Mouse (Mus musculus): ENCODE data around the gene Kirrel3. TPM values are rescaled to one million over a fixed set of nuclear protein-coding genes. Genes with fewer than 3 reads are reported as not detected.
A peak's percentile ranks its signal among the peaks of the same experiment; 100 is the strongest.

Gene Kirrel3
- total and polyA plus RNA-seq, 2 experiments from 2014 or later = 0.29 to 0.42 TPM

DNA sequence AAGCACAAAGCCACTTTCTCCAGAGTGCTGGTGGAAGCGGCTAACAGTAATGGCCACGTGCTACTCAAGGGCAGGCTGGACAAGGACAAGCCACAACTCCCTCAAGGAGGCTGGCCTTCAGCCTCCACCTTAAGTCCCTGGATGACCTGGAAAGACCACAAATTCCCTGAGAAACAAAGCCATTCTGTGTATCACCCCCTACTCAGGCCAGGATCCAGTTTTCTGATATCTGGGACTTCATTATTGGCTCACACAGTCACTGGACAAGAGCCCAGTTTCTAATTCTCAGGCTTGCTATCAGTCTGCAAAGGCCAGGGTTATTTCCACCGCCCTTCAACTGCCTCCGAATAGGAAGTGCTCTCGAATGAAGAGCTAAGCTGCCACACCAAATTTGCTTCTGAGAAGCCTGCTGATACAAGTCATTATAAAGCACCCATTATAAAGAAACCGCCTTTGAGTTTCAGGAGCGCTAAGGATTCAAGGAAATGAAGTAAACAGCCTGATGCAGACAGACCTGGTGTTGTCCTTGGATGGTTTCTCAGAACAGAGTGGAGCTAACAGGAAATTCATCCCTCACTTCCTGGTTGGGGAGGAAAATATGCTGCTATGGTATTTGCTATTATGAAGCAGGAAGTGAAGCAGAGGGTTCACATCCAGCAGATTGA, 553.4 kb downstream of the Kirrel3 start:
- H3K27me3 ChIP-seq (ENCODE audit: control insufficient read depth, insufficient read depth, low read length) = no peaks in the 10 kb centered on the region
- H3K27ac ChIP-seq (ENCODE audit: low read depth) = peak overlapping the region; percentile 83
- no peaks in the 10 kb centered on the region for H3K36me3 ChIP-seq (replicated peaks; ENCODE audit: control insufficient read depth, insufficient read depth, low read length)
- peaks cover 54% of the 10 kb centered on the region for H3K4me1 ChIP-seq (ENCODE audit: control insufficient read depth, insufficient read depth)
- DNase-seq (ENCODE audit: low spot score) (peak; percentile 90), ATAC-seq (ENCODE audit: insufficient read depth, low read depth) (peak; percentile 84)
- TF ChIP-seq EP300 (IDR thresholded peaks at IDR 0.05; ENCODE audit: low read depth) = peak; percentile 95; the same call in 1 of the 2 replicates
- TF ChIP-seq CTCF (IDR thresholded peaks at IDR 0.05; ENCODE audit: low read depth) = no peak
- H3K9me3 ChIP-seq (replicated peaks; ENCODE audit: control insufficient read depth, low read length) = no peaks in the 10 kb centered on the region
- no peak overlapping the region for H3K9ac ChIP-seq (replicated peaks; ENCODE audit: low read depth, low read length)
- no peak overlapping the region for H3K4me2 ChIP-seq (ENCODE audit: low read depth, low read length)
- WGBS = 11% methylated on average over 7 of the region's 7 CpGs
- H3K4me3 ChIP-seq (ENCODE audit: low read depth, low read length) = no peak overlapping the region

DNA sequence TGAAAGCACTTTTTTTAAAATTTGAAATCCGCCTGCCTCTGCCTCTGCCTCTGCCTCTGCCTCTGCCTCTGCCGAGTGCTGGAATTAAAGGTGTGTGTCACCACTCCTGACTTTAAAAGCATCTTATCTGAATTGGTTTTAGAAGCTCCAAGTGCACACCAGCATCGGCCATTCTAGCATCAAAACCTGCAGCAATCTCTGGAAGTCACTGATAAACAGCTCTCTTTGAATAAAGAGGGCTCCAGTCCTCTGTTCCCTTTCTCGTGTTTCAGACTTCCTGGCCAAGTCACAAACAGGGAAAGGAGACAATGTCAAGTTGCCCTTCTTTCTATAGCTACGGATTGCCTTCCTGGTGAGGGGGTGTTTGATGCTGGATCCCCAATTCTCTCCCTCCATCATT, 554.2 kb downstream of the Kirrel3 start:
- DNase-seq (ENCODE audit: low spot score) (no peak), ATAC-seq (ENCODE audit: insufficient read depth, low read depth) (no peak)
- Histone ChIP-seq H3K4me2 (ENCODE audit: low read depth, low read length) (no peak overlapping the region), H3K4me3 (ENCODE audit: low read depth, low read length) (no peak overlapping the region), H3K36me3 (replicated peaks; ENCODE audit: control insufficient read depth, insufficient read depth, low read length) (no peaks in the 10 kb centered on the region), H3K27me3 (ENCODE audit: control insufficient read depth, insufficient read depth, low read length) (no peaks in the 10 kb centered on the region), H3K9me3 (replicated peaks; ENCODE audit: control insufficient read depth, low read length) (no peaks in the 10 kb centered on the region), H3K4me1 (ENCODE audit: control insufficient read depth, insufficient read depth) (peaks cover 58% of the 10 kb centered on the region), H3K27ac (ENCODE audit: low read depth) (peak overlapping the region; percentile 83), H3K9ac (replicated peaks; ENCODE audit: low read depth, low read length) (no peak overlapping the region)
- 26% methylated on average over 5 of the region's 5 CpGs for WGBS
- TF ChIP-seq EP300 (IDR thresholded peaks at IDR 0.05; ENCODE audit: low read depth) (no peak), CTCF (IDR thresholded peaks at IDR 0.05; ENCODE audit: low read depth) (no peak)

DNA sequence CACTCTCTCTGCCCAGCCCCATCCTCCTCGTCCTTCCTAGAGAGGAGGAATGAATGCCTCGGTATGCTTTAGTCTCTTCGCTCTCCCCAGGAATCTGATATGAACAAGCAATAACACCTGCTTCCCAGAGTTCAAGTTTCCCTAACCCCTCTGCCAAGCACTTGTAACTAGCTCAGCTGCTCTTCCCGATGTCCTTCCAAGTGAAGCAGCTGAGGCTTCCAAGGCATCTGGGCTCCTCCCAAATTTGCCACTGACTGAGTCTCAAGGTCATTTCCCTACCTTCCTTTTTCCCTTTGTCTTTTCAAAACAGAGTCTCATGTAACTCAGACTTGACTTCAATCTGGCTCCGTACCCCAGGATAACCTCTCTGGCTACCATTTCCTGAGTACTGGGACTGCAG, 555.8 kb downstream of the Kirrel3 start:
- Histone ChIP-seq H3K27me3 (ENCODE audit: control insufficient read depth, insufficient read depth, low read length) (no peaks in the 10 kb centered on the region), H3K4me1 (ENCODE audit: control insufficient read depth, insufficient read depth) (peaks cover 70% of the 10 kb centered on the region), H3K9ac (replicated peaks; ENCODE audit: low read depth, low read length) (no peak overlapping the region), H3K4me2 (ENCODE audit: low read depth, low read length) (no peak overlapping the region), H3K27ac (ENCODE audit: low read depth) (no peak overlapping the region), H3K9me3 (replicated peaks; ENCODE audit: control insufficient read depth, low read length) (no peaks in the 10 kb centered on the region), H3K36me3 (replicated peaks; ENCODE audit: control insufficient read depth, insufficient read depth, low read length) (no peaks in the 10 kb centered on the region), H3K4me3 (ENCODE audit: low read depth, low read length) (no peak overlapping the region)
- no peak for DNase-seq (ENCODE audit: low spot score)
- TF ChIP-seq EP300 (IDR thresholded peaks at IDR 0.05; ENCODE audit: low read depth) (no peak), CTCF (IDR thresholded peaks at IDR 0.05; ENCODE audit: low read depth) (no peak)
- WGBS = 52% methylated on average over 5 of the region's 5 CpGs
- no peak for ATAC-seq (ENCODE audit: insufficient read depth, low read depth)

DNA sequence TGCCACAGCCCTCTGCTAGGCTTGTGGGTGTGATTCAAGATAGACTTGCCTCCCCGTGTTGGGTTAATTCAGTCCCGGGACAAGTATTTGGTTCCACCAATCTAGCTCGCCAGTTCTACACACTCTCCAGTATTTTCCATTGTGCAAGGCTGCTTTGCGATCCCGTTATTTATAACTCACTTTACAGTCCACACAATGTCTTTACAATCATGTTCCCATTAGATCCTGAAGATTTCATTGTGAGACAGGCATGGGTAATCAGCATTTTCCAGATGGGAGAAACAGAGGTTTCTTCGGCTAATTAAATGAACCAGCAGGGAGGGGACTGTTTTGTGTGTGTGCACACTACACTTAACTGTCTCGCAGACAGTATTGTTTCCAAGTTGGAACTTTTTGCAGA, 557.9 kb downstream of the Kirrel3 start:
- DNase-seq (ENCODE audit: low spot score) (peak; percentile 46), ATAC-seq (ENCODE audit: insufficient read depth, low read depth) (no peak)
- 36% methylated on average over 7 of the region's 7 CpGs for WGBS
- no peak overlapping the region for H3K4me2 ChIP-seq (ENCODE audit: low read depth, low read length)
- peak overlapping the region; percentile 40 for H3K27ac ChIP-seq (ENCODE audit: low read depth)
- H3K4me3 ChIP-seq (ENCODE audit: low read depth, low read length) = no peak overlapping the region
- H3K9ac ChIP-seq (replicated peaks; ENCODE audit: low read depth, low read length) = no peak overlapping the region
- peaks cover 62% of the 10 kb centered on the region for H3K4me1 ChIP-seq (ENCODE audit: control insufficient read depth, insufficient read depth)
- H3K36me3 ChIP-seq (replicated peaks; ENCODE audit: control insufficient read depth, insufficient read depth, low read length) = peaks cover 10% of the 10 kb centered on the region
- TF ChIP-seq EP300 (IDR thresholded peaks at IDR 0.05; ENCODE audit: low read depth) = no peak
- TF ChIP-seq CTCF (IDR thresholded peaks at IDR 0.05; ENCODE audit: low read depth) = no peak
- H3K27me3 ChIP-seq (ENCODE audit: control insufficient read depth, insufficient read depth, low read length) = no peaks in the 10 kb centered on the region
- no peaks in the 10 kb centered on the region for H3K9me3 ChIP-seq (replicated peaks; ENCODE audit: control insufficient read depth, low read length)

DNA sequence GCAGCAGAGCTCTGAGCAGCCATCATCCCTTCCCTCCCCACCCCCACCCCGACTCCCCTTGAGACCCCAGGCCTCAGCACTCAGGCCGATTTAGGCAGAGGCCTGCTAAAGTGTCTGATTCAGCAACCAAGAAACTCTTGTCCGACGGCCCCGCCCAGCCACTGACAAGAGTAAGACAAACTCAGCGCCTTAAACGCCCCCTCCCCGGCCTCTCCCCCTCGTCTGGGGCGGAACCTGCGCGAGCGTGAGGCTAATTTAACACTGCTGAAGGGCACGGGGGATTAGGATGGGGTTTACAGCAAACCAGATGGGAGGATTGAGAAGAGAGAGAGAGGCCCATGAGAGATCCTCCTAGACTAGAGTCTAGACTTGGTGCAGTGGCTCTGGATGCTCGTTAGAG, 558.8 kb downstream of the Kirrel3 start:
- DNase-seq (ENCODE audit: low spot score) = no peak
- H3K9ac ChIP-seq (replicated peaks; ENCODE audit: low read depth, low read length) = no peak overlapping the region
- H3K4me2 ChIP-seq (ENCODE audit: low read depth, low read length) = no peak overlapping the region
- H3K4me1 ChIP-seq (ENCODE audit: control insufficient read depth, insufficient read depth) = peaks cover 61% of the 10 kb centered on the region
- no peak for ATAC-seq (ENCODE audit: insufficient read depth, low read depth)
- no peak overlapping the region for H3K4me3 ChIP-seq (ENCODE audit: low read depth, low read length)
- 47% methylated on average over 15 of the region's 15 CpGs for WGBS
- no peaks in the 10 kb centered on the region for H3K27me3 ChIP-seq (ENCODE audit: control insufficient read depth, insufficient read depth, low read length)
- H3K36me3 ChIP-seq (replicated peaks; ENCODE audit: control insufficient read depth, insufficient read depth, low read length) = peaks cover 15% of the 10 kb centered on the region
- peak overlapping the region; percentile 40 for H3K27ac ChIP-seq (ENCODE audit: low read depth)
- no peak for TF ChIP-seq EP300 (IDR thresholded peaks at IDR 0.05; ENCODE audit: low read depth)
- TF ChIP-seq CTCF (IDR thresholded peaks at IDR 0.05; ENCODE audit: low read depth) = no peak
- H3K9me3 ChIP-seq (replicated peaks; ENCODE audit: control insufficient read depth, low read length) = no peaks in the 10 kb centered on the region
